Mouse (Mus musculus) neutrophil, adult 5-6 weeks (primary cell): ENCODE results near the gene Gm12184. TPM values are rescaled to one million over a fixed set of nuclear protein-coding genes. Genes with fewer than 3 reads are reported as not detected.
"Not testable (repeated sequence)": the region's sequence is repeated elsewhere in the genome, so short reads cannot be mapped to it uniquely, and the experiment has no call there.

Source experiments
- ATAC-seq: fragments of 151-379, 151-347 bp; 2 replicates; pipeline ENCODE4 v1.8.0; 2017; ENCODE audit warnings: mild to moderate bottlenecking, moderate TSS enrichment; ENCODE audit not compliant: insufficient number of reproducible peaks, poor library complexity, low FRiP score, severe bottlenecking; ENCODE audit errors: extremely low read depth
- total RNA-seq: library from RNA; stranded (forward); fragments of 200-1000 nt; gene quantifications from 2 replicates; pipeline ENCODE4 v1.2.3, GENCODE M21; 2017

Gm12184 gene
- total RNA-seq, 1 experiment from 2014 or later: 8.0 TPM

GRCm38 (mm10) chr11:48851270-48851995, 25.0 kb upstream of the Gm12184 start:
- ATAC-seq: no peak

DNA sequence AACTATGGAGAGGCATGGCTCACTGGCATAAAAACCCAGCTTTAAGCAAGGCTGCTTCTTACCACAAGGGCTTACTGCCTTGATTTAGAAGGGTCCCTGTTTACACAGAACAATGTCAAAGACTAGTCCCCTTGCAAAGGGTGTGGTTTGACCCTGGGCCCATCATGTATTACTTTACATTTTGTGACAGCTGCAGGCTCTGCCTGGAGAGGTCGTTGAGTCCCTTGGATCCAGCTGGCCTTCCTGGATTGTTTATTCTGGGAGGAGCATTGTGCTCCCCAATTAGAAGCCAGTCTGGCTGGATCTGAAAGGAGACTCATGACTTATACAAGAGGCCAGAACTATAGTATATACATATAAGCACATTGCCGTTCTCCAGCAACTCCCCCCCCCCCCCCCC, 23.8 kb upstream of the Gm12184 start:
- ATAC-seq: no peak

- no peak for ATAC-seq
These were observed 20.4 kb upstream of the Gm12184 start for GRCm38 (mm10) chr11:48846881-48847280.

DNA sequence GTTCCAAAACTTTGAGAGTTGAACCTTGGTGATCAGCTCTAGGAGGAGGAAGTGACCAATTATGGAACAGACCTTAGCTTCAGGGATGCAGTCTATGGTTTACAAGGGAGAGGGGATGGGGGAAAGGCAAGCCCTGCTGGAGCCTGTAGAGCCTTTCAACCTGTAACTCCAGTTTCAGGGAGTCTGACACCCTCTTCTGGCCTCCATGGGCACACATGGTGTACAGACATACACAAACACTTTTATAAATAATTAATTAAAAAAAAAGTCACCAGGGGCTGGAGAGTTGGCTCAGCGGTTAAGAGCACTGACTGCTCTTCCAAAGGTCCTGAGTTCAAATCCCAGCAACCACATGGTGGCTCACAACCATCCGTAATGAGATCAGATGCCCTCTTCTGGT, 19.9 kb upstream of the Gm12184 start:
- ATAC-seq: not testable (repeated sequence)

- no peak for ATAC-seq
These were observed 18.9 kb upstream of the Gm12184 start for GRCm38 (mm10) chr11:48845244-48845815.

DNA sequence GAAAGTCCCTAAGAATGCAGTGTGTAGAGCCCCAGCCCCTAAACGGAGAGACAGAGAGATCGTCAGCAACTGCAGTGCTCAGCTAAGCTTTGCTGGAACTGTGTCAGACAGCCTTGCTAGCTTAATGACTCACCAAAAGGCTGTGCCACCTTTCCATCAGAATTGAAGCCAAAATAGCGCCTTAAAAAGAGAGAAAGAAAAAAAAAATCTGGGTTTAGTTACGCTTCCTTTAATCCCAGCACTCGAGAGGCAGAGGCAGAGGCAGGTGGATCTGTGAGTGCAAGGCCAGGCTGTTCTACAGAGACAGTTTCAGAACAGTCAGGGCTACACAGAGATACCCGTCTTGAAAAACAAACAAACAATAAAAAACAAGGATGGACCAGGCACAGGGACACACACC, 17.9 kb upstream of the Gm12184 start:
- ATAC-seq: no peak

- peak; percentile 68 for ATAC-seq
These were observed 16.7 kb upstream of the Gm12184 start for GRCm38 (mm10) chr11:48843202-48843601.

GRCm38 (mm10) chr11:48842378-48842792, 15.9 kb upstream of the Gm12184 start:
- peak; percentile 38 for ATAC-seq

DNA sequence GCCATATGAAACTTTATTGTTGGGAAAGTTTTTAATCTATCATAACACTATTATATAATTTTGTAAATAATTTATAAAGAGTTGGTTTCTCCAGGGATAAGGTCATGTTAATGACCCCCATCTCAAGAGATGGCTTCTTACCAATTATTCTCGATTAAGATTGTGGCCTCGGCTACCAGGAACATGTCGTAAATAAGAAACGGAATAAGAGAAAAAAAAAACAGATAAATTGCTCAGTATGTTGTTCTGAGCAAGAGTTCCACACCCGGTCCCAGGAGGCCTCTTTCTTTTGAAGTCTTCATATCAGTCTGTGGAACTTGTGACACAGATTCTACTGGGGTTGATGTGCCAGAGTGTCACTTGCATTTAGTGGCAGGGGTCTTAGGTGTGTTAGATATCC, 14.8 kb upstream of the Gm12184 start:
- ATAC-seq: no peak

- no peak for ATAC-seq
These were observed 14.3 kb upstream of the Gm12184 start for GRCm38 (mm10) chr11:48840805-48841204.

GRCm38 (mm10) chr11:48838879-48839680, 12.6 kb upstream of the Gm12184 start:
- no peak for ATAC-seq

DNA sequence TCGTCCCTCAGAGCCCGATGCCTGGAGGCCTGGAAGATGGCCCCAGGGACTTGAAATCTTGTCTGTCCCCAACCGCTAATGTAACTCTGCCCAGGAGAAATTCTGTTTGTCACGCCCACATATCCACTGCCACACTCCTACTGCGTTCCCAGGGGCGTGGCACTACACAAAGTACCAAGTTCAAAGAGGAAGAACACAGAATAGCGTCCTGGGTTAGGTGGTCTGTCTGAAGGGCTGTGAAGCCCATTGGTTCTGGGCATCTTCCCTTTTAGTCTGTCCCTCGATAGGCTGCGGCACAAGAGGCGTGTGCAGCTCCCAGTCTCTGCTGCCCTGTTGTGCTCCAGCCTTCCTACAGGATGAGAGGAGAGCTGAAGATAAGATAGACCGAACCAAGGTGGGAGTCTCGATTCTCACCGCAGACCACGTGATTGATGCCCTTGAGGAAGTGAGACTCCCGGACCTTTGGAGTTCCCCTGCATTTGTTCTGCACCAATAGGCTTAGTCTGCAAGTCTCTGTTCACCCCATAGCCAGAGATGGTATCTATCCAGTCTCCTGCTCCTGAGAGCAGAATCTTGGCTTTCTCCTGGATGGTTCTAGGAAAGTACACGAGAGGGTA, 11.8 kb upstream of the Gm12184 start:
- peak; percentile 47 for ATAC-seq

GRCm38 (mm10) chr11:48837310-48838180, 11.1 kb upstream of the Gm12184 start:
- no peak for ATAC-seq

DNA sequence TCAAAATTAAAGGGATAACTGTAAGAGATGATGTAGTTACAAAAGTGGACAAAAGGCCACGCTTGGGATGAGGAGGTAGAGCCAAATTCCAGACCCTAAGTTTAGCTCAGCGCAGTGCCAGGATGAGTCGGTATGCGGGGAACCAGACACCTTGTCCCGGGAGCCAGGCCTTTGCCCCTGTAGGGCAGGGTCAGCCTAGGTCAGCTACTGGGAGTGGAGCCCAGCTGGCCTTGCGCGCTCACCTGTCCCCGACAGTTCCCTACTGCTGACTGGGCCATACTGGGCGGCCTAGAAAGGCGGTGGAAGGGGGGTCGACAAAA, 10.5 kb upstream of the Gm12184 start:
- no peak for ATAC-seq

DNA sequence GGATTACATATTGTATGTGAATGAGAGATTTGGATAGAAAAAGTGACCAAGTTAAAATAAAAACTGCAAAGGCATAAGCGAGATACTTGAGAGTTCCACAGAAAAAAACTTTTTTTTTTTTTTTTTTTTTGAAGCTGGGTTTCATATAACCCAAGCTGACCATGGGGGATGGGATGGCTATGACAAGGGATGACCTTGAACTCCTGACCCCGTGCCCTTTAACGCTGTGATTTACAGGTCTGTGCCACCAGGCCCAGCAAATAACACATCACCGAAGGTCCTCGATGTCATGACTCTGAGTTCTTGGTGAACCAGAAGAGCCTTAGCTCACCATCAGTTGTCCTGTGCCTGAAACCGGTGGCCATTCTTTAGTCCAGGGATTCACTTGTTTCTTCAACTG, 9.5 kb upstream of the Gm12184 start:
- ATAC-seq: no peak

DNA sequence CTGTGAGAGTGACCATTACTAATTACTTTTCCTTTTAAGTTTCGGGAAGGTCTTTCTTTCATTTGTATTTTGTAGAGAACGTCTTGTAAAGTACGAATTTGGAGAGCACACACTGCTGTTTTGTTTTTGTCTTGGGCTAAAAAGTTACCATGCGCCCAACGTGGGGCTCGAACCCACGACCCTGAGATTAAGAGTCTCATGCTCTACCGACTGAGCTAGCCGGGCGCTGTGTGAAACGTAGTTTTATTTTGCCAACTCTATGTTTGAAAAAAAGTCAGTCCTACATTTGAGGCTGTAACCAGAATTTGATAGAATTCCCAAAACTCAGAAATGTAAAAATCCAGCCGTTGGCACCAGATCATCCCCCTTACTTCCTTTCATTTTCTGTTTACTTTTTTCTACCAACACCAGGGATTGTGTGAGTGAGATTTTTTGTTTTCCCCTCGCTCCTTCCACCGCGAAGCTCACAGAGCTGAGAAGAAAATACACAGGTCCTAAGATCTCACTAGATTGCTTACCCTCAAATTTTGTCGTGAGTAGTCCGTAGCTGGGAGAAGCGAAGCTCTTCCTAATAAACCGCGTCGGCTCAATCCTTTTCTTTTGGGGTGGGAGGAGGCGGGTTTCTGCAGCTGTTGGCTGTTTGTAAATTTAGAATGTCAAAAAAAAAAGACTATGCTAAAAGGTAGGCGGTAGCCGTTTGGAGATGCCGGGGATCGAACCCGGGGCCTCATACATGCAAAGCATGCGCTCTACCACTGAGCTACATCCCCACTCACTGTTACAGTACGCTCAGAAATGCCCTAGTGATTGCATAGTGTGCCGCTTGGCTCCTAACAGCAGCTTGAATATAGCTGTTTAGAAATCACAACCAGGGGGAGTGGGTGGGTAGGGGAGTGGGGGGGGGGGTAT, 7.5 kb upstream of the Gm12184 start:
- peak; percentile 49 for ATAC-seq

DNA sequence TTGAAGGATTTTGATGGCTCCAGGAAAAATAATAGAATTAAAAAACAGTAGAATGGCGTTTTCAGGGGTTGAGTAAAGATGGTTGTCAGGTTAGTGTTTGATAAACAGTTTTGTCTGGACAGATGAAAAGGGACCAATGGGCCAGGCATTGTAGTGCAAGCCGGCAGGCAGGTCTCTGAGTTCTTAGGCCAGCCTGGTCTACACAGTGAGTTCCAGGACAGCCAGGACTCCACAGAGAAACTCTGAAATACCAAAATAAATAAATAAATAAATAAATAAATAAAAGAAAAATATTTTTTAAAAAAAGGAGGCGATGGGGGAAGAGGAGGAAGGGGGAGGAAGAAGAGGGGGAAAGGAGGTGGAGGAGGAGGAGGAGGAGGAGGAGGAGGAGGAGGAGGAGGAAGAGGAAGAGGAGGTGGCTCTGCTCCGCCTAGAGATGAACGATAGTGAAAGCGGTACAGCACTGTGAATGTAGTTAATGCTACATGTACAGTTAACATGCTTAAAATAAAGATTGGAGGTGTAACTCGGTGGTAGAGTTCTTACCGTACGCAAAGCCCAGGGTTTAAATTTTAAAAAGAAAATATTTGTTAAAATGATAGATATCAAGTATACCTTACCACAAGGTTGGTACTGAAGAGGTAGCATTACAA, 6.7 kb upstream of the Gm12184 start:
- ATAC-seq: no peak
